ENCODE assay signal across 13 mouse cellular contexts in the genomic region with DNA sequence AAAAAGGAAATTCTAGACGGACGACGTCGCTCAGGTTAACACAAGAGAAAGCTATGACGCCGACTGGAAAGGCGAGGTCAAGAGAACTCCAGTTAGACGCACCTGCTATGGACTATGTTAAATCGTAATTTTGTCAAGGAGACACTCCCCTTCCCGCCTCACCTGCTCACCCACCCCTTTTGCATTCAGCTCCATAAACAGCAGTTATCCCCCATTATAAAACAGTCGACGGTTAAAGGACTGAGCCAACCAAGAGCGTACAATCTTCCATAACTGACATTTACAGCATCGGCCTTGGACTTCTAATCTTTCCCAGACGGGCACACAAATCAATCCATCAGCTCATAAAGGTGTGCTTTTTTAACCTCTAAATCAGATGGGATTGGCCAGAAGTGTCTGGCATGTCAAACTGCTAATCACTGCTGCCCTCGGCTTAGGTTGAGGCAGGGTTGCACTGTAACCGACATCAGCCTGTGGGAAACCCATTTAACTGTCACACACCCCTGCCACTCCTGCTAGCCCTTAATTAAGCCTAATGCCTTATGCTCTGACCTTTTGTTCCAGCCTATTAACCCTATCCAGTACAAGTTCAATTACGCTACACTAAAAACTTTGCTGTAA. TPM values are rescaled to one million over a fixed set of nuclear protein-coding genes. Genes with fewer than 3 reads are reported as not detected.
DNase-seq lines count a peak whose midpoint lies in the region; ATAC-seq and TF ChIP-seq lines count a peak whose summit lies in the region.
"Had no signal": no experiment of that assay in that cellular context is flagged by ENCODE, and none has a peak within 500 bp of the region (broad histone marks: within the 10 kb centered on the region; RNA-seq: fewer than 3 reads in every experiment).

No protein-coding gene starts in this region.

- no peak for TF ChIP-seq CTCF in kidney, adult 2 months (conservative IDR thresholded peaks at IDR 0.05; ENCODE audit: insufficient read depth, insufficient read length, low read depth, low read length)
- TF ChIP-seq CTCF in small intestine, adult 2 months (IDR thresholded peaks at IDR 0.05; ENCODE audit: extremely low read depth, insufficient read length, insufficient replicate concordance, low read depth, low read length), result no peak

- peak; percentile 89 for ATAC-seq in kidney, embryonic 15.5 days (replicated peaks; ENCODE audit: low FRiP score)

- TF ChIP-seq POLR2A in kidney, adult 2 months (IDR thresholded peaks at IDR 0.05; ENCODE audit: low read depth, low read length), result no peak
- TF ChIP-seq POLR2A in small intestine, adult 2 months (IDR thresholded peaks at IDR 0.05; ENCODE audit: low read depth, low read length), result no peak

- DNase-seq in embryo, embryonic 10.5 days (ENCODE audit: low spot score), result peak; percentile 26
- no peak for DNase-seq in embryo, embryonic 10 days (ENCODE audit: low spot score)
- peak; percentile 51 for DNase-seq in kidney, adult 2 months
- no peak for DNase-seq in kidney, postnatal 14 days
- no peak for DNase-seq in left cerebral cortex, postnatal 4 days
- DNase-seq in adrenal gland, postnatal 10 days, result no peak
- DNase-seq: adrenal gland, postnatal 14 days; cerebellum, adult 18-20 months; lung, postnatal 10 days had no signal

- no peak overlapping the region for H3K9ac ChIP-seq in kidney, embryonic 15.5 days
- H3K9ac ChIP-seq: limb, embryonic 15.5 days had no signal

- H3K4me2 ChIP-seq in kidney, embryonic 15.5 days, result peak overlapping the region; percentile 45
- H3K4me2 ChIP-seq: limb, embryonic 15.5 days had no signal

- no peaks in the 10 kb centered on the region for H3K36me3 ChIP-seq in kidney, adult 2 months (ENCODE audit: control insufficient read depth, insufficient read depth, low read length)
- no peaks in the 10 kb centered on the region for H3K36me3 ChIP-seq in kidney, embryonic 15.5 days
- peaks cover 6% of the 10 kb centered on the region; the same call in 1 of the 2 replicates for H3K36me3 ChIP-seq in small intestine, adult 2 months (ENCODE audit: control insufficient read depth, insufficient read depth, low read length)
- H3K36me3 ChIP-seq: limb, embryonic 15.5 days had no signal

- intact Hi-C loops in left cerebral cortex, postnatal 4 days (cut with DNase I), result loop anchor here (10.0 kb wide), 1 partner anchor 153 kb away; no protein-coding TSS in a partner anchor

- no peak overlapping the region for H3K4me3 ChIP-seq in kidney, adult 2 months (ENCODE audit: insufficient read depth, low read depth, low read length)
- no peak overlapping the region for H3K4me3 ChIP-seq in kidney, embryonic 15.5 days (replicated peaks)
- peak overlapping the region; percentile 3; the same call in 1 of the 2 replicates for H3K4me3 ChIP-seq in small intestine, adult 2 months (ENCODE audit: low read depth, low read length)
- H3K4me3 ChIP-seq: limb, embryonic 15.5 days; midbrain, embryonic 10.5 days had no signal

- H3K4me1 ChIP-seq in kidney, adult 2 months (ENCODE audit: control insufficient read depth, insufficient read depth, low read length), result peaks cover 22% of the 10 kb centered on the region
- peaks cover 37% of the 10 kb centered on the region for H3K4me1 ChIP-seq in kidney, embryonic 15.5 days
- peaks cover 45% of the 10 kb centered on the region for H3K4me1 ChIP-seq in small intestine, adult 2 months (ENCODE audit: control insufficient read depth, insufficient read depth, insufficient read length, low read length)

- H3K9me3 ChIP-seq in kidney, embryonic 15.5 days (replicated peaks), result no peaks in the 10 kb centered on the region
- H3K9me3 ChIP-seq: limb, embryonic 15.5 days; midbrain, embryonic 10.5 days had no signal

- H3K27me3 ChIP-seq in kidney, adult 2 months (replicated peaks; ENCODE audit: control insufficient read depth, insufficient read depth, low read length), result no peaks in the 10 kb centered on the region
- H3K27me3 ChIP-seq in kidney, embryonic 15.5 days, result no peaks in the 10 kb centered on the region
- H3K27me3 ChIP-seq in small intestine, adult 2 months (ENCODE audit: control insufficient read depth, insufficient read depth, low read length), result no peaks in the 10 kb centered on the region
- H3K27me3 ChIP-seq: limb, embryonic 15.5 days had no signal

- WGBS in kidney, adult 2 months, result 42% methylated on average over 18 of the region's 18 CpGs
- 23% methylated on average over 18 of the region's 18 CpGs for WGBS in kidney, embryonic 15.5 days
- WGBS in small intestine, adult 2 months, result 27% methylated on average over 18 of the region's 18 CpGs

- peak overlapping the region; percentile 16; the same call in 1 of the 2 replicates for H3K27ac ChIP-seq in kidney, adult 2 months (ENCODE audit: insufficient read depth, low read depth, low read length)
- H3K27ac ChIP-seq in kidney, embryonic 15.5 days, result no peak overlapping the region
- peak overlapping the region; percentile 95 for H3K27ac ChIP-seq in small intestine, adult 2 months (ENCODE audit: insufficient read depth, low read depth, low read length)
- H3K27ac ChIP-seq: limb, embryonic 15.5 days; midbrain, embryonic 10.5 days had no signal

RNA-seq across cellular contexts. Expression of a gene that starts 15.4 kb away (rescaled TPM):
- 7.1 and 8.3 TPM in 2 replicates for polyA plus RNA-seq in kidney, adult 2 months (2012; rRNA removed)
- 55.0 and 58.3 TPM in 2 replicates for polyA plus RNA-seq in kidney, embryonic 15.5 days (2015; fragmentation: Nextera tagmentation; extraction: Ambion mirVana)
- polyA plus RNA-seq in small intestine, adult 2 months (2012; rRNA removed), result 7.2 and 18.6 TPM in 2 replicates
- total RNA-seq in left cerebral cortex, postnatal 4 days (2021), result 10 to 100 TPM; 94.0 to 98.7 TPM
- total RNA-seq in adrenal gland, postnatal 10 days (2021), result 10 to 100 TPM; 45.2 to 64.7 TPM

Comparison
In these comparisons a context has a peak if more than half of its experiments do, and no peak if none do; other contexts are left out.
1. DNase-seq: peak in embryo, embryonic 10.5 days (single experiment) and kidney, adult 2 months (single experiment); none in embryo, embryonic 10 days (single experiment), kidney, postnatal 14 days (single experiment), left cerebral cortex, postnatal 4 days (single experiment) and adrenal gland, postnatal 10 days (single experiment).